Mouse (Mus musculus): ENCODE data around the gene C1qtnf1. TPM values are rescaled to one million over a fixed set of nuclear protein-coding genes. Genes with fewer than 3 reads are reported as not detected.
A peak's percentile ranks its signal among the peaks of the same experiment; 100 is the strongest.

C1qtnf1 gene
- polyA plus RNA-seq, 1 experiment from 2014 or later: 23.0 TPM

GRCm38 (mm10) chr11:118479776-118480175, 51.8 kb downstream of the C1qtnf1 start:
- Histone ChIP-seq H3K27me3 (no peaks in the 10 kb centered on the region), H3K9me3 (replicated peaks) (no peaks in the 10 kb centered on the region), H3K4me2 (replicated peaks) (no peak overlapping the region), H3K9ac (no peak overlapping the region), H3K27ac (replicated peaks) (no peak overlapping the region), H3K4me3 (replicated peaks) (no peak overlapping the region), H3K4me1 (peaks cover 15% of the 10 kb centered on the region), H3K36me3 (0 out of 2 replicates have a peak, but pooled peaks cover 15% of the 10 kb centered on the region)
- ATAC-seq (ENCODE audit: insufficient number of reproducible peaks, low FRiP score, low TSS enrichment, low read depth): no peak
- 76% methylated on average over 12 of the region's 12 CpGs for WGBS

- H3K36me3 ChIP-seq: 0 out of 2 replicates have a peak, but pooled peaks cover 15% of the 10 kb centered on the region
- no peak overlapping the region for H3K9ac ChIP-seq
- no peaks in the 10 kb centered on the region for H3K27me3 ChIP-seq
- no peak overlapping the region for H3K27ac ChIP-seq (replicated peaks)
- ATAC-seq (ENCODE audit: insufficient number of reproducible peaks, low FRiP score, low TSS enrichment, low read depth): no peak
- H3K9me3 ChIP-seq (replicated peaks): no peaks in the 10 kb centered on the region
- H3K4me3 ChIP-seq (replicated peaks): no peak overlapping the region
- peaks cover 25% of the 10 kb centered on the region for H3K4me1 ChIP-seq
- WGBS: 95% methylated on average over 11 of the region's 11 CpGs
- H3K4me2 ChIP-seq (replicated peaks): no peak overlapping the region
Measured at GRCm38 (mm10) chr11:118481231-118481630, 53.2 kb downstream of the C1qtnf1 start.

DNA sequence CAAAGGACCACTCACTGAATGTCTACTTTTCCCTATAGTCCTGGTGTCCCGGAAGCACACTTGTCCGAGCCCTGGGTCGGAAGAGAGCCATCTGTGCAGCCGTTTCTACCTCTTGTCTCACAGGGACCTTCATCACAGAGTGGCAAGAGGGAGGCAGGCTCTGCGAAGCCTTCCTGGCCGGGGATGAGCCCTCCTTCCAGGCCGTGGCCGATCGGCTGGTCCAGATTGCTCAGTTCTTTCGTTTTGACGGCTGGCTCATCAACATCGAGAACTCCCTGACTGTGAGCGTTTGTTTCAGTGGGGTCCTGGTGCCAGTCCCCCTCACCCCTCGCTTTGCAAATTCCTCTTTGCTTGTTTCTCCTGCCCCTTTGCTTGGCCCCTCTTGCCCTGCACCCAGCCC, 53.7 kb downstream of the C1qtnf1 start:
- H3K9me3 ChIP-seq (replicated peaks): no peaks in the 10 kb centered on the region
- no peaks in the 10 kb centered on the region for H3K27me3 ChIP-seq
- 0 out of 2 replicates have a peak, but pooled peaks cover 15% of the 10 kb centered on the region for H3K36me3 ChIP-seq
- no peak overlapping the region for H3K9ac ChIP-seq
- no peak overlapping the region for H3K27ac ChIP-seq (replicated peaks)
- peaks cover 25% of the 10 kb centered on the region for H3K4me1 ChIP-seq
- no peak overlapping the region for H3K4me2 ChIP-seq (replicated peaks)
- ATAC-seq (ENCODE audit: insufficient number of reproducible peaks, low FRiP score, low TSS enrichment, low read depth): no peak
- H3K4me3 ChIP-seq (replicated peaks): no peak overlapping the region
- WGBS: 77% methylated on average over 14 of the region's 14 CpGs

DNA sequence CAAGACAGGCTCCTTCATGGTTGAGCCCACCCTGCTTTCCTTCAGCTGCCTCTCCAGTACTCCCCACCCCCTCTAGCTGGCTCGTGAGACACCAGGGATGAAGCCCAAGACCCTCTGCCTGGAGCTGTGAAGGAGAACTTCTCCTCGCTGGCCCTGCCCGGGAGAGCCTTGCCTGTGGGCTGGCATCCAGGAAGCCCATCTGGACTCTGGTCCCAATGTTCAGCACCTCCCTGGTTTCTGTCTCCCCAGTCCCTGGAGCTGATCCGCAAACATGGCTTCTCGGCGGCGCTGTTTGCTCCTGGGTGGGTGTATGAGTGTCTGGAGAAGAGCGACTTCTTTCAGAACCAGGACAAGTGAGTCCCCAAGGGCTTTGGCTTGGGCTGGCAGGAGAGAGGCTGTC, 56.2 kb downstream of the C1qtnf1 start:
- ATAC-seq (ENCODE audit: insufficient number of reproducible peaks, low FRiP score, low TSS enrichment, low read depth): no peak

GRCm38 (mm10) chr11:118485338-118485737, 57.3 kb downstream of the C1qtnf1 start:
- no peak overlapping the region for H3K9ac ChIP-seq
- peaks cover 15% of the 10 kb centered on the region for H3K4me1 ChIP-seq
- peak; percentile 27; the same call in 1 of the 2 replicates for ATAC-seq (ENCODE audit: insufficient number of reproducible peaks, low FRiP score, low TSS enrichment, low read depth)
- H3K27me3 ChIP-seq: peaks cover 7% of the 10 kb centered on the region
- no peak overlapping the region for H3K4me3 ChIP-seq (replicated peaks)
- 0 out of 2 replicates have a peak, but pooled peaks cover 13% of the 10 kb centered on the region for H3K36me3 ChIP-seq
- H3K27ac ChIP-seq (replicated peaks): peak overlapping the region; percentile 53; the same call in 1 of the 2 replicates
- H3K9me3 ChIP-seq (replicated peaks): no peaks in the 10 kb centered on the region
- H3K4me2 ChIP-seq (replicated peaks): no peak overlapping the region
- WGBS: 33% methylated on average over 11 of the region's 11 CpGs

More for the DNA sequence above, 56.2 kb downstream of the C1qtnf1 start:
- Histone ChIP-seq H3K4me1 (peaks cover 15% of the 10 kb centered on the region), H3K4me2 (replicated peaks) (no peak overlapping the region), H3K4me3 (replicated peaks) (no peak overlapping the region), H3K36me3 (0 out of 2 replicates have a peak, but pooled peaks cover 15% of the 10 kb centered on the region), H3K27me3 (peaks cover under 1% of the 10 kb centered on the region; the same call in 1 of the 2 replicates), H3K9ac (no peak overlapping the region), H3K9me3 (replicated peaks) (no peaks in the 10 kb centered on the region), H3K27ac (replicated peaks) (no peak overlapping the region)
- WGBS: 78% methylated on average over 8 of the region's 8 CpGs

DNA sequence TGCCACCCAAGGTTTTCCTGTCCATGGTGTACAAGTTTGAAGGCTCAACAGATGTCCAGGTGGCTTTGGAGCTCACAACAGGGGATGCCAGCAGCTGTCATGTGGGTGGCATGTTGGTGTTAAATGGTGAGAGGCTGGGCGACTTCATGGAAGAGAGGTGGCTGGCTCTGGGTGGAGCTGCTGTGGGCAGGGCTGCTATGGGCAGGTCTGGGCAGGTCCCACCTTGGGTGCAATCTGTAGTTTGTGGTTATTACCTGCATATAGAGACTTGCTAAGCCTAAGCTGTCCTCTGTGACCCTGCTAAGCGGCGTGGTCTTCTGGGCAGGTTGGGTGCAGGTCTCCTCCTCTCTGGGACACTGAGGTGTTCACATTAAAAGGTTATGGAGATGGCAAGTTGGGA, 57.8 kb downstream of the C1qtnf1 start:
- Histone ChIP-seq H3K4me3 (replicated peaks) (no peak overlapping the region), H3K36me3 (0 out of 2 replicates have a peak, but pooled peaks cover 12% of the 10 kb centered on the region), H3K9ac (no peak overlapping the region), H3K27me3 (peaks cover 9% of the 10 kb centered on the region), H3K4me1 (peaks cover 18% of the 10 kb centered on the region), H3K27ac (replicated peaks) (peak overlapping the region; percentile 53; the same call in 1 of the 2 replicates), H3K9me3 (replicated peaks) (no peaks in the 10 kb centered on the region), H3K4me2 (replicated peaks) (no peak overlapping the region)
- no peak for ATAC-seq (ENCODE audit: insufficient number of reproducible peaks, low FRiP score, low TSS enrichment, low read depth)
- WGBS: 70% methylated on average over 3 of the region's 3 CpGs

- Histone ChIP-seq H3K36me3 (0 out of 2 replicates have a peak, but pooled peaks cover 12% of the 10 kb centered on the region), H3K27me3 (peaks cover 9% of the 10 kb centered on the region), H3K9me3 (replicated peaks) (no peaks in the 10 kb centered on the region), H3K4me1 (peaks cover 19% of the 10 kb centered on the region), H3K9ac (no peak overlapping the region), H3K27ac (replicated peaks) (no peak overlapping the region), H3K4me2 (replicated peaks) (no peak overlapping the region), H3K4me3 (replicated peaks) (no peak overlapping the region)
- 84% methylated on average over 6 of the region's 6 CpGs for WGBS
- ATAC-seq (ENCODE audit: insufficient number of reproducible peaks, low FRiP score, low TSS enrichment, low read depth): no peak
Measured at GRCm38 (mm10) chr11:118486281-118486680, 58.3 kb downstream of the C1qtnf1 start.

DNA sequence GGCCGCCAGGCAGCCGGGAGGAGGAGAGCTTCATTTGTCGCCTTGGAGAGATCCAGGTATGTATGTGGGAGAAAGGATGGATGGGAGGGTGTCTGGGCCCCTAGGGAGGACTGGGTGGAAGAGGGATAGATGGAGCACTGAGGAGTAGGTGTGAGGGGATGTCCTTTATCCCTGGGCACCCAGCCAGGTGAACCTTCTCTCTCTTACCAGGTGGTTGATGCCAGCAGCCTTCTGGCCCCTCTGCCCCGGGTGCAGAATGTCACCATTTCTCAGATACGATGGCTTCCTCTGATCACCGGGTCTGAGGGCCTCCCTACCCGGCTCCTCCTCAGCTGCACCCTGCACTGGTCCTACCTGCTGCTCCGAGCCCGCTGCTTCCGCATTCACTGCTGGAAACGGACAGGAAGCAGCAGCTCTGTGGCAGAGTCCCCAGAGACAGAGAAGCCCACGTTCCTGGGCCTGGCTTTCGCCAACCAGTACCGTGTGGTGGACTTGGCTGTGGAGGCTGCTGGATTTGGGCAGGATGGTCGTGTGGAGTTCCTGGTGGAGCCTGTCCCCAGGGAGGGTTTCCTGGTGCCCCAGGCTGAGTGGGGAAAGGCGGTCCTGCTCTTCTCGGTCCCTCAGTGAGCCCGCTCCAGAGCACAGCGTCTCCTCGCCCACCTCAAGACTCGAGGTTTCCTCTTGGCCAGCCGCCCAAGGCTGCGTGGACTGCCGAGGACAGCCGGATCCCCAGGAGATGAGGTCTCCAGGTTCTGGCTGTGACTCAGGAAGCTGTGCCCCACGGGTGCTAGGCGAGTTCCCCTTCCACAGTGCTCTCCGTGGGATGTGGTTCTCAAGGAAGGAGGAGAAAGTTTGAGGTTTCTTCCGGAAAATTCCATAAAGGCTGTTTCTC, 59.1 kb downstream of the C1qtnf1 start:
- 80% methylated on average over 29 of the region's 29 CpGs for WGBS
- H3K4me1 ChIP-seq: peaks cover 19% of the 10 kb centered on the region

GRCm38 (mm10) chr11:118488191-118488906, 60.3 kb downstream of the C1qtnf1 start:
- WGBS: 68% methylated on average over 8 of the region's 8 CpGs
- Histone ChIP-seq H3K9me3 (replicated peaks) (no peaks in the 10 kb centered on the region), H3K36me3 (0 out of 2 replicates have a peak, but pooled peaks cover 5% of the 10 kb centered on the region), H3K4me1 (peaks cover 19% of the 10 kb centered on the region), H3K9ac (no peak overlapping the region), H3K27me3 (peaks cover 9% of the 10 kb centered on the region), H3K27ac (replicated peaks) (no peak overlapping the region), H3K4me2 (replicated peaks) (no peak overlapping the region), H3K4me3 (replicated peaks) (no peak overlapping the region)
- ATAC-seq (ENCODE audit: insufficient number of reproducible peaks, low FRiP score, low TSS enrichment, low read depth): no peak

More for the DNA sequence above, 59.1 kb downstream of the C1qtnf1 start:
- H3K27ac ChIP-seq (replicated peaks): no peak overlapping the region
- H3K9me3 ChIP-seq (replicated peaks): no peaks in the 10 kb centered on the region
- no peak overlapping the region for H3K9ac ChIP-seq
- no peak for ATAC-seq (ENCODE audit: insufficient number of reproducible peaks, low FRiP score, low TSS enrichment, low read depth)
- H3K27me3 ChIP-seq: peaks cover 9% of the 10 kb centered on the region
- H3K4me2 ChIP-seq (replicated peaks): no peak overlapping the region
- no peak overlapping the region for H3K4me3 ChIP-seq (replicated peaks)
- 0 out of 2 replicates have a peak, but pooled peaks cover 12% of the 10 kb centered on the region for H3K36me3 ChIP-seq

GRCm38 (mm10) chr11:118488907-118489270, 60.9 kb downstream of the C1qtnf1 start:
- ATAC-seq (ENCODE audit: insufficient number of reproducible peaks, low FRiP score, low TSS enrichment, low read depth): no peak
- Histone ChIP-seq H3K9ac (no peak overlapping the region), H3K36me3 (0 out of 2 replicates have a peak, but pooled peaks cover 5% of the 10 kb centered on the region), H3K27ac (replicated peaks) (no peak overlapping the region), H3K4me1 (peaks cover 23% of the 10 kb centered on the region), H3K4me3 (replicated peaks) (no peak overlapping the region), H3K4me2 (replicated peaks) (no peak overlapping the region), H3K27me3 (peaks cover 9% of the 10 kb centered on the region), H3K9me3 (replicated peaks) (no peaks in the 10 kb centered on the region)
- WGBS: 71% methylated on average over 12 of the region's 12 CpGs

All from embryonic facial prominence, embryonic 15.5 days (tissue).